Mouse (Mus musculus): ENCODE measurements around the gene Cfap100.

DNA sequence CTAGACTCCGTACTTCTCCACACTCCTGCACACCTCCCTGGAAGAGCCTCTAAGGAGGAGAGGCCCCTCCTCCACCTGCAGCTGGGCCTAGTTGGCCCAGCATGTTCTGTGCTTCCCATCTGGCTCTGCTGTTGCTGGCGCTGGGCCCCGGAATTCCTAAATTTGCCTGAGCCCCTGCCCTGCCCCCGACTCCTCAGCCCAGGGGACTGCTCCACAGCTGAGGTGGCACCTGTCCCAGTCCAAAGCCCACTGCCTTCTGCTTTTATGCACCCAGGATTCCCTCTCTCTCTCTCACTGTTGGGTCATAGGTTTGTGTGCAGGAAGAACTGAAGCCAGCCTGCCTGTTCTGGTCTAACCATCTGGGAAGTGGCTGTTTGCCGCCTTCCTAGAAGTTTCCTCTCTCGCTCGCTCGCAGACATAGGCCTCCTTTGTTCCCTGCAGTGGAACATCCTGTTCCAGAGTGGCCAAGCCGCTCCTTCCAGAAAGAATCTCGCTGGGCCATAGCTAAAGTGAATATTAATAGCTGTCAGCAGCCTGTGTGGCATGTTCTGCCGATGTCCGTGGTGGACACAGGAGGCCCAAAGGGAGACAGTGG is 42.4 kb upstream of the Cfap100 start:
- TF ChIP-seq CTCF (IDR thresholded peaks at IDR 0.05; ENCODE audit: low read depth) = no peak
- TF ChIP-seq EP300 (IDR thresholded peaks at IDR 0.05; ENCODE audit: low read depth) = peak; percentile 77; the same call in 1 of the 2 replicates
